Mouse (Mus musculus) ovary, postnatal 36 days (tissue): ENCODE results near the gene Ptprcap.

ENCODE experiments used
- DNase-seq: peaks from one replicate; pipeline ENCODE4 v3.0.0; 2022; ENCODE audit warnings: low spot score, mixed read lengths

Ptprcap gene

GRCm38 (mm10) chr19:4194776-4195650 lies 41.6 kb downstream of the Ptprcap start:
- no peak for DNase-seq

GRCm38 (mm10) chr19:4196048-4196447 lies 42.6 kb downstream of the Ptprcap start:
- no peak for DNase-seq

GRCm38 (mm10) chr19:4196548-4196947 lies 43.1 kb downstream of the Ptprcap start:
- DNase-seq: no peak

GRCm38 (mm10) chr19:4197180-4197579 lies 43.8 kb downstream of the Ptprcap start:
- no peak for DNase-seq

GRCm38 (mm10) chr19:4201291-4201909 lies 48.0 kb downstream of the Ptprcap start, which contains the start of gene Rad9a:
Gene Rad9a (minus strand): TSS chr19:4201662.
- DNase-seq: peak; percentile 91

GRCm38 (mm10) chr19:4202149-4202548 lies 48.7 kb downstream of the Ptprcap start:
- DNase-seq: no peak

- DNase-seq: no peak
Observed at GRCm38 (mm10) chr19:4203148-4203547, 49.7 kb downstream of the Ptprcap start.

GRCm38 (mm10) chr19:4203604-4204326 lies 50.4 kb downstream of the Ptprcap start:
- no peak for DNase-seq

GRCm38 (mm10) chr19:4204889-4205288 lies 51.5 kb downstream of the Ptprcap start:
- no peak for DNase-seq
